Mouse (Mus musculus): ENCODE measurements around the gene Med25. TPM values are rescaled to one million over a fixed set of nuclear protein-coding genes. Genes with fewer than 3 reads are reported as not detected.

The Med25 gene
- polyA plus RNA-seq, 1 experiment from 2014 or later = 126 TPM

- H3K4me1 ChIP-seq = peaks cover 30% of the 10 kb centered on the region
- H3K9me3 ChIP-seq (replicated peaks) = no peaks in the 10 kb centered on the region
- peaks cover 40% of the 10 kb centered on the region for H3K36me3 ChIP-seq
- no peak overlapping the region for H3K27ac ChIP-seq
- 2% methylated on average over 57 of the region's 58 CpGs for WGBS
- peak; percentile 68 for ATAC-seq (replicated peaks; ENCODE audit: low FRiP score)
- H3K9ac ChIP-seq = peak overlapping the region; percentile 45
- H3K4me2 ChIP-seq = peak overlapping the region; percentile 70
- H3K4me3 ChIP-seq (replicated peaks) = peak overlapping the region; percentile 37
- H3K27me3 ChIP-seq = peaks cover 27% of the 10 kb centered on the region
Measured at GRCm38 (mm10) chr7:44839491-44840191, 52.9 kb downstream of the Med25 start.

- Histone ChIP-seq H3K4me3 (replicated peaks) (peak overlapping the region; percentile 37), H3K9ac (peak overlapping the region; percentile 45; the same call in 1 of the 2 replicates), H3K36me3 (peaks cover 35% of the 10 kb centered on the region), H3K27ac (no peak overlapping the region), H3K27me3 (peaks cover 27% of the 10 kb centered on the region), H3K4me2 (peak overlapping the region; percentile 70), H3K4me1 (peaks cover 30% of the 10 kb centered on the region), H3K9me3 (replicated peaks) (no peaks in the 10 kb centered on the region)
- no peak; the same call in 1 of the 2 replicates for ATAC-seq (replicated peaks; ENCODE audit: low FRiP score)
- 30% methylated on average over 11 of the region's 11 CpGs for WGBS
Measured at GRCm38 (mm10) chr7:44839171-44839490, 53.4 kb downstream of the Med25 start.

GRCm38 (mm10) chr7:44838073-44838472, 54.4 kb downstream of the Med25 start:
- 87% methylated on average over 6 of the region's 6 CpGs for WGBS

GRCm38 (mm10) chr7:44836423-44837053, 56.0 kb downstream of the Med25 start:
- H3K27me3 ChIP-seq = peaks cover 26% of the 10 kb centered on the region
- H3K9me3 ChIP-seq (replicated peaks) = no peaks in the 10 kb centered on the region
- H3K4me1 ChIP-seq = peaks cover 30% of the 10 kb centered on the region
- 72% methylated on average over 9 of the region's 9 CpGs for WGBS
- H3K4me2 ChIP-seq = no peak overlapping the region
- no peak overlapping the region for H3K27ac ChIP-seq
- H3K9ac ChIP-seq = no peak overlapping the region
- H3K4me3 ChIP-seq (replicated peaks) = no peak overlapping the region
- H3K36me3 ChIP-seq = peaks cover 18% of the 10 kb centered on the region
- ATAC-seq (replicated peaks; ENCODE audit: low FRiP score) = no peak

More at GRCm38 (mm10) chr7:44838073-44838472, 54.4 kb downstream of the Med25 start:
- Histone ChIP-seq H3K4me2 (no peak overlapping the region), H3K36me3 (peaks cover 25% of the 10 kb centered on the region), H3K27ac (no peak overlapping the region), H3K27me3 (peaks cover 27% of the 10 kb centered on the region), H3K9me3 (replicated peaks) (no peaks in the 10 kb centered on the region), H3K4me1 (peaks cover 30% of the 10 kb centered on the region), H3K9ac (no peak overlapping the region), H3K4me3 (replicated peaks) (no peak overlapping the region)
- ATAC-seq (replicated peaks; ENCODE audit: low FRiP score) = no peak

GRCm38 (mm10) chr7:44836016-44836404, 56.5 kb downstream of the Med25 start:
- ATAC-seq (replicated peaks; ENCODE audit: low FRiP score) = no peak
- 32% methylated on average over 3 of the region's 3 CpGs for WGBS

GRCm38 (mm10) chr7:44835373-44836015, 57.0 kb downstream of the Med25 start:
- no peak overlapping the region for H3K4me2 ChIP-seq
- H3K9me3 ChIP-seq (replicated peaks) = no peaks in the 10 kb centered on the region
- H3K4me3 ChIP-seq (replicated peaks) = no peak overlapping the region
- H3K27me3 ChIP-seq = peaks cover 19% of the 10 kb centered on the region
- no peak overlapping the region for H3K27ac ChIP-seq
- H3K36me3 ChIP-seq = peaks cover 21% of the 10 kb centered on the region
- H3K9ac ChIP-seq = no peak overlapping the region
- peaks cover 29% of the 10 kb centered on the region for H3K4me1 ChIP-seq
- ATAC-seq (replicated peaks; ENCODE audit: low FRiP score) = no peak
- WGBS = 85% methylated on average over 1 of the region's 1 CpGs

More at GRCm38 (mm10) chr7:44836016-44836404, 56.5 kb downstream of the Med25 start:
- H3K36me3 ChIP-seq = peaks cover 21% of the 10 kb centered on the region
- no peak overlapping the region for H3K4me3 ChIP-seq (replicated peaks)
- peaks cover 24% of the 10 kb centered on the region for H3K27me3 ChIP-seq
- H3K9me3 ChIP-seq (replicated peaks) = no peaks in the 10 kb centered on the region
- no peak overlapping the region for H3K9ac ChIP-seq
- no peak overlapping the region for H3K4me2 ChIP-seq
- peaks cover 30% of the 10 kb centered on the region for H3K4me1 ChIP-seq
- no peak overlapping the region for H3K27ac ChIP-seq

- no peak for ATAC-seq (replicated peaks; ENCODE audit: low FRiP score)
- Histone ChIP-seq H3K9me3 (replicated peaks) (no peaks in the 10 kb centered on the region), H3K27ac (no peak overlapping the region), H3K27me3 (no peaks in the 10 kb centered on the region), H3K9ac (no peak overlapping the region), H3K4me3 (replicated peaks) (no peak overlapping the region), H3K4me2 (no peak overlapping the region), H3K36me3 (peaks cover 47% of the 10 kb centered on the region), H3K4me1 (peaks cover 13% of the 10 kb centered on the region)
- WGBS = 60% methylated on average over 4 of the region's 4 CpGs
Measured at GRCm38 (mm10) chr7:44832763-44833162, 59.7 kb downstream of the Med25 start.

GRCm38 (mm10) chr7:44828706-44829105, 63.8 kb downstream of the Med25 start:
- H3K27me3 ChIP-seq = no peaks in the 10 kb centered on the region
- WGBS = 96% methylated on average over 5 of the region's 5 CpGs
- H3K4me3 ChIP-seq (replicated peaks) = no peak overlapping the region
- no peak for ATAC-seq (replicated peaks; ENCODE audit: low FRiP score)
- no peak overlapping the region for H3K4me2 ChIP-seq
- peaks cover 57% of the 10 kb centered on the region for H3K36me3 ChIP-seq
- H3K9ac ChIP-seq = no peak overlapping the region
- H3K4me1 ChIP-seq = peaks cover 9% of the 10 kb centered on the region
- no peak overlapping the region for H3K27ac ChIP-seq
- no peaks in the 10 kb centered on the region for H3K9me3 ChIP-seq (replicated peaks)

- H3K9ac ChIP-seq = no peak overlapping the region
- H3K27me3 ChIP-seq = no peaks in the 10 kb centered on the region
- H3K27ac ChIP-seq = no peak overlapping the region
- no peak overlapping the region for H3K4me3 ChIP-seq (replicated peaks)
- WGBS = 70% methylated on average over 3 of the region's 3 CpGs
- peaks cover 54% of the 10 kb centered on the region for H3K36me3 ChIP-seq
- ATAC-seq (replicated peaks; ENCODE audit: low FRiP score) = no peak
- H3K4me1 ChIP-seq = peaks cover 20% of the 10 kb centered on the region
- H3K4me2 ChIP-seq = no peak overlapping the region
- no peaks in the 10 kb centered on the region for H3K9me3 ChIP-seq (replicated peaks)
Measured at GRCm38 (mm10) chr7:44826771-44827170, 65.7 kb downstream of the Med25 start.

MicroRNA genes within 50 kb of the gene (microRNA counts, 519-probe panel; counts per million panel counts)
- microRNA mmu-miR-707 = 31.7 counts per million

Small RNA genes within 50 kb of the gene (microRNA-seq; reads per million reads assigned to microRNA genes)
- not detected for gene Mir707

Other genes with a start within 250 kb of the Med25 start
- 1.6 and 2.7 TPM in 2 replicates for gene Myh14, start 221.9 kb downstream of the Med25 start, polyA plus RNA-seq (2015; fragmentation: Nextera tagmentation; extraction: Ambion mirVana)
- gene Izumo2, start 184.0 kb downstream of the Med25 start, polyA plus RNA-seq (2015; fragmentation: Nextera tagmentation; extraction: Ambion mirVana) = not detected in 2 replicates
- gene Vrk3, start 144.3 kb downstream of the Med25 start, polyA plus RNA-seq (2015; fragmentation: Nextera tagmentation; extraction: Ambion mirVana) = 42.7 and 47.8 TPM in 2 replicates
- gene Zfp473, start 141.7 kb downstream of the Med25 start, polyA plus RNA-seq (2015; fragmentation: Nextera tagmentation; extraction: Ambion mirVana) = 2.1 and 2.7 TPM in 2 replicates
- 93.5 and 100 TPM in 2 replicates for gene Nup62, start 76.6 kb downstream of the Med25 start, polyA plus RNA-seq (2015; fragmentation: Nextera tagmentation; extraction: Ambion mirVana)
- gene Il4i1, start 76.3 kb downstream of the Med25 start, polyA plus RNA-seq (2015; fragmentation: Nextera tagmentation; extraction: Ambion mirVana) = 1.1 and 1.7 TPM in 2 replicates
- 4.2 and 4.3 TPM in 2 replicates for gene Atf5, start 76.1 kb downstream of the Med25 start, polyA plus RNA-seq (2015; fragmentation: Nextera tagmentation; extraction: Ambion mirVana)
- gene Akt1s1, start 43.7 kb downstream of the Med25 start, polyA plus RNA-seq (2015; fragmentation: Nextera tagmentation; extraction: Ambion mirVana) = 108 and 118 TPM in 2 replicates
- gene Tbc1d17, start 43.6 kb downstream of the Med25 start, polyA plus RNA-seq (2015; fragmentation: Nextera tagmentation; extraction: Ambion mirVana) = 76.8 and 81.0 TPM in 2 replicates
- 31.1 and 33.6 TPM in 2 replicates for gene Pnkp, start 35.6 kb downstream of the Med25 start, polyA plus RNA-seq (2015; fragmentation: Nextera tagmentation; extraction: Ambion mirVana)
- 411 and 437 TPM in 2 replicates for gene Ptov1, start 22.9 kb downstream of the Med25 start, polyA plus RNA-seq (2015; fragmentation: Nextera tagmentation; extraction: Ambion mirVana)
- 22.3 and 24.0 TPM in 2 replicates for gene Fuz, start 3.4 kb upstream of the Med25 start, polyA plus RNA-seq (2015; fragmentation: Nextera tagmentation; extraction: Ambion mirVana)
- 74.2 and 79.1 TPM in 2 replicates for gene Ap2a1, start 36.8 kb upstream of the Med25 start, polyA plus RNA-seq (2015; fragmentation: Nextera tagmentation; extraction: Ambion mirVana)
- 0.14 TPM in 2 replicates for gene Tsks, start 50.5 kb upstream of the Med25 start, polyA plus RNA-seq (2015; fragmentation: Nextera tagmentation; extraction: Ambion mirVana)
- gene Cpt1c, start 82.1 kb upstream of the Med25 start, polyA plus RNA-seq (2015; fragmentation: Nextera tagmentation; extraction: Ambion mirVana) = 19.2 and 25.1 TPM in 2 replicates
- 704 and 710 TPM in 2 replicates for gene Prmt1, start 93.9 kb upstream of the Med25 start, polyA plus RNA-seq (2015; fragmentation: Nextera tagmentation; extraction: Ambion mirVana)
- 86.4 and 90.4 TPM in 2 replicates for gene Irf3, start 104.9 kb upstream of the Med25 start, polyA plus RNA-seq (2015; fragmentation: Nextera tagmentation; extraction: Ambion mirVana)
- gene Bcl2l12, start 106.0 kb upstream of the Med25 start, polyA plus RNA-seq (2015; fragmentation: Nextera tagmentation; extraction: Ambion mirVana) = 60.7 and 66.5 TPM in 2 replicates
- gene Scaf1, start 123.7 kb upstream of the Med25 start, polyA plus RNA-seq (2015; fragmentation: Nextera tagmentation; extraction: Ambion mirVana) = 35.5 and 40.1 TPM in 2 replicates
- gene Rras, start 125.2 kb upstream of the Med25 start, polyA plus RNA-seq (2015; fragmentation: Nextera tagmentation; extraction: Ambion mirVana) = 32.6 and 43.2 TPM in 2 replicates
- 10.3 and 11.3 TPM in 2 replicates for gene Prr12, start 160.2 kb upstream of the Med25 start, polyA plus RNA-seq (2015; fragmentation: Nextera tagmentation; extraction: Ambion mirVana)
- gene Nosip, start 169.7 kb upstream of the Med25 start, polyA plus RNA-seq (2015; fragmentation: Nextera tagmentation; extraction: Ambion mirVana) = 71.5 and 79.5 TPM in 2 replicates
- gene Prrg2, start 170.0 kb upstream of the Med25 start, polyA plus RNA-seq (2015; fragmentation: Nextera tagmentation; extraction: Ambion mirVana) = 33.7 and 36.2 TPM in 2 replicates
- gene Rcn3, start 199.5 kb upstream of the Med25 start, polyA plus RNA-seq (2015; fragmentation: Nextera tagmentation; extraction: Ambion mirVana) = 322 and 362 TPM in 2 replicates
- 78.0 and 93.5 TPM in 2 replicates for gene Fcgrt, start 211.1 kb upstream of the Med25 start, polyA plus RNA-seq (2015; fragmentation: Nextera tagmentation; extraction: Ambion mirVana)
- gene Rps11, start 231.7 kb upstream of the Med25 start, polyA plus RNA-seq (2015; fragmentation: Nextera tagmentation; extraction: Ambion mirVana) = 1,536 and 1,655 TPM in 2 replicates
- gene Rpl13a, start 236.0 kb upstream of the Med25 start, polyA plus RNA-seq (2015; fragmentation: Nextera tagmentation; extraction: Ambion mirVana) = 1,248 and 1,360 TPM in 2 replicates
- 0.44 TPM in 1 of 2 replicates, not detected in the other for gene Gm45713, start 243.5 kb upstream of the Med25 start, polyA plus RNA-seq (2015; fragmentation: Nextera tagmentation; extraction: Ambion mirVana)
- 1.9 and 7.5 TPM in 2 replicates for gene Flt3l, start 243.7 kb upstream of the Med25 start, polyA plus RNA-seq (2015; fragmentation: Nextera tagmentation; extraction: Ambion mirVana)